Mouse (Mus musculus): ENCODE results near the gene Pawr.

Gene Pawr

GRCm38 (mm10) chr10:108331784-108332561 lies at the start of gene Pawr:
Pawr (plus strand) TSS chr10:108332121.
- DNase-seq (ENCODE audit: low spot score): peak; percentile 11

GRCm38 (mm10) chr10:108282351-108282750 lies 49.6 kb upstream of the Pawr start:
- no peak for DNase-seq (ENCODE audit: low spot score)

DNA sequence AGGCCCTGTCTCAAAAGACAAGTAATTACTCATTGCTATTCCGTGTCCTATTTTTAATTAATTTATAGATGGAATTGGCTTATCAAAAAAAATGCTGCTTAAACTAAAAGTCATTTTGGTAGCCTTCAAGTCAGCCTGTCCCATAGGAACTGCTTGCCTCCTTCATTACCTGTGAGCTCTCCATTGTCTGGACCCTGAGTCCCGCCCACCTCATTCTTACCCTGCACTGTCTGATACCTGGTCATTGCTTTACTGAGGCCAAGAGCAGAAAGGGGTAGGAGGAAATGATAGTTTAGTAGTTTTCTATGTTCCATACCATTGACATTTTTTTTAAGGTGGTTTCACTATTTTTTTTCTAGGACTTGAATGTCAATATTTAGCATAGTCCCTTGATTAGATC lies 48.5 kb upstream of the Pawr start:
- DNase-seq (ENCODE audit: low spot score): no peak

DNA sequence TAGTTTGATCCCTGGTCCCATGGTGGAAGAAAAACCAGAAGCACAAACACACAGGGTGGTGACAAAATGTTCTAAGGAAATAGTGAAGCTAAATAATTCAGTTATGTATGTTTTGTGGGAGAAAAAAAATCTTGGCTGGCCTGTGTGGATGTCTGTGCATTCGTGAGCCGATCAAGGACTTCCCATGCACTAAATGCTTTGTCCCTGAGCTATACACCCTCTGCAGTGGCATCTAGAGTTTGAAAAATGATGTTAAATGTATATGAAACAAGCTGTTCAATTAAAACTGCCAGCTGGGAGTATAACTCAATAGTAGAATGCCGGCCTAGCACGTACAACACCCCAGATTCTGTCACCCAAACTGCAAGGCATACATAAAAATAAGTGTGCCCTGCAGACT lies 48.1 kb upstream of the Pawr start:
- no peak for DNase-seq (ENCODE audit: low spot score)

GRCm38 (mm10) chr10:108284445-108284844 lies 47.5 kb upstream of the Pawr start:
- no peak for DNase-seq (ENCODE audit: low spot score)

DNA sequence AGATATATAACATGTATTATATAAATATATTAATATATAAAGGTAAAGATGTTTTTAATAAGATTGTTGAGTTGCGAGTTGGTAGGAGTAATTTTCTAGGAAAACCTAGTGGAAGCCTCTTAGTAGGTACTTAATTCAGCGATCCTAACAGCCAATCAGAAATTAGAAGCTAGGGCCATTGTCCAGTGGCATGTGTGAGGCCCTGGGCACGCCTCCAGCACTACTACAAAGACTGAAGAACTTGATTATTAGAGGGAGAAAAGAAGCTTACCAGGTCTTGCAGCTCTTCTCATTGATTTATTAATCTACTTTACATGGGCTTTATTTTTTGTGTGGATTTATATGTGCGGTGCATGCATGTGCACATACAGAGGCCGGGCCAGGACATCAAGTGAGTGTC lies 46.9 kb upstream of the Pawr start:
- DNase-seq (ENCODE audit: low spot score): no peak

DNA sequence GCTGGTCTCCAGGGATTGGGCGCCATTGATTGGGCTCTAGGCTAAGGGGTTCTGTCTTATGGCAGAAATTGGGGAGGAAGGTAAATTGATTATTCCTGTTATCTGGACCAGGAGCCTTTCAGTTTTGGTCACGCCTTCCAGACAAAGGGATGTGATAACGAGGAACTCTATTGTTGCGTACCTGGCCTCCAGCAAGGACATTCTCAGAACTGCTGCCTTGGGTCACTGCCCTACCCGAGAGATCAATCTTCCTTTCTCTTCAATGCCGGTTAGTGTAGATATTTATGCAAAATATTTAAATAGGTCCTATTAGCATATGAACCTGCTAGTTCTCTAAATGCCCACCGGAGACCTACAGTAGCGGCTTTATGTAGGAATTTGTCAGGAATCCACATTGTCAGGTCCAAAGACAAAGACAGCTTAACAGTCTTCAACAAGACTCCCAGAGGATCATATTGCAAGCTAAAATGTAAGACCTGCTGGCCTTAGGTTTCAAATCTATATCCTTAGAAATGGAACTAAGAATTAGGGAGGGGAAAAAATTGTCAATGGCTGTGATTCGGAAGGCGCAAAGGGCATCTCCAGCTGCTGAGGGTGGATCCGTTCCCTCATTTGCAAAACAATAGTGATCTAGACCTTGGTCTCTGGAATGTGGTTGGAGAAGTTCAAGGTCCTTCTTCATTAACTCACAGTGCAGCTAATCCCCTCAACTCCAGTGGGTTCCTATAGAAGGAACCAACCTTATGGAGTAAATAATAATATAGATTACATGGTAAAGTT lies 45.1 kb upstream of the Pawr start:
- DNase-seq (ENCODE audit: low spot score): no peak

- DNase-seq (ENCODE audit: low spot score): no peak
These were observed 44.5 kb upstream of the Pawr start for GRCm38 (mm10) chr10:108287438-108287801.

- no peak for DNase-seq (ENCODE audit: low spot score)
These were observed 41.9 kb upstream of the Pawr start for GRCm38 (mm10) chr10:108290046-108290445.

- no peak for DNase-seq (ENCODE audit: low spot score)
These were observed 40.0 kb upstream of the Pawr start for GRCm38 (mm10) chr10:108291688-108292471.

GRCm38 (mm10) chr10:108292651-108293050 lies 39.3 kb upstream of the Pawr start:
- DNase-seq (ENCODE audit: low spot score): no peak

- no peak for DNase-seq (ENCODE audit: low spot score)
These were observed 38.2 kb upstream of the Pawr start for GRCm38 (mm10) chr10:108293620-108294195.

- no peak for DNase-seq (ENCODE audit: low spot score)
These were observed 37.2 kb upstream of the Pawr start for GRCm38 (mm10) chr10:108294766-108295165.

GRCm38 (mm10) chr10:108296446-108296845 lies 35.5 kb upstream of the Pawr start:
- DNase-seq (ENCODE audit: low spot score): no peak

DNA sequence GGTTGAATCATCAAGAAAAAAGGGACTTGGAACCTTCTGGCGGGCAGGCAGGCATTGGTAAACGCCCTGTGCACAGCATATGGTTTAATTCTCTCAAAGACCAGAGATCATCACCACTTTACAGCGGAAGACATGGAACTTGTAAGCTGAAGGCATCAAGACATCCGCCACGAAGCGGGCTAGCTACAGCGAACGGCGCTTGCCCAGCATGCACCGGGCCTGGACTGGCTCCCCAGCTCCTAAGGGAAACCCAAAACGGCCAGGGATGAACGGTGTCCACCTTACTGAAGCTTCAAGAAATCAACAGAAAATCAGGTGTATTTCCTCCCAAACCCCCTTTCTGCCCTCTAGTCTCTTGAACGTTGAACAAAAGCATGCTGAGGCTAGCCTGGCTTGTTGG lies 33.7 kb upstream of the Pawr start:
- DNase-seq (ENCODE audit: low spot score): no peak

DNA sequence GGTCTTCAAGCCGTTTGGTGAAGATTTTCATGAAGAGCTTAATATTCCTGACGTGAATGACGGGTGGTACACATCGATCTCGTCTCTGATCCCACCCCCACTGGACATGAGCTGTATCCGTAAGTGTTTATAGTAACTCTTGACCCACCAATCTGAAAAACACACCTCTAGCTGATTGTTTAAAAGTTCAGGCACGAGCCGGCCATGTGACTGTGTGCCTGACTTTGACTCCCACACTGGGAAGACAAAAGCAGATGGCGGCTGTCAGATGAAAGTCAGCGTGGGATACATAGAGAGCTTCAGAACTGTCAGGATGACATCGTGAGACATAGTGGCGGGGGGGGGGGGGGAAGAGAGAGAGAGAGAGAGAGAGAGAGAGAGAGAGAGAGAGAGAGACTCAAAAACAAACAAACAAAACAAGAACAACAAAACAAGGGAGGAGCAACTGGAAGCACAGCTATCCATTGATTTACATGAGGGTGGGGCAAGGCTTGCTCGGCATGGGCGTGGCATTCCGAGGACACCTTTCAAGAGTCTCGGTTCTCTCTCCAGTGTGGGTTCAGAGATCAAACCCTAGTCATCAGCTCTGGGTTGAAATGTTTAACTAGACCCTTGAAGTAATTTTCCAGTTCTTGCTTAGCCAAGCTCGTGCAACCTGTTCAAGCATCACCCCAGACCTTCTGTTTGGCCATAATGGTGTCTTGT lies 32.9 kb upstream of the Pawr start:
- DNase-seq (ENCODE audit: low spot score): no peak

- DNase-seq (ENCODE audit: low spot score): no peak
These were observed 32.1 kb upstream of the Pawr start for GRCm38 (mm10) chr10:108299828-108300227.

- peak; percentile 79 for DNase-seq (ENCODE audit: low spot score)
These were observed 31.1 kb upstream of the Pawr start for GRCm38 (mm10) chr10:108300843-108301242.

GRCm38 (mm10) chr10:108307772-108308171 lies 24.1 kb upstream of the Pawr start:
- no peak for DNase-seq (ENCODE audit: low spot score)

DNA sequence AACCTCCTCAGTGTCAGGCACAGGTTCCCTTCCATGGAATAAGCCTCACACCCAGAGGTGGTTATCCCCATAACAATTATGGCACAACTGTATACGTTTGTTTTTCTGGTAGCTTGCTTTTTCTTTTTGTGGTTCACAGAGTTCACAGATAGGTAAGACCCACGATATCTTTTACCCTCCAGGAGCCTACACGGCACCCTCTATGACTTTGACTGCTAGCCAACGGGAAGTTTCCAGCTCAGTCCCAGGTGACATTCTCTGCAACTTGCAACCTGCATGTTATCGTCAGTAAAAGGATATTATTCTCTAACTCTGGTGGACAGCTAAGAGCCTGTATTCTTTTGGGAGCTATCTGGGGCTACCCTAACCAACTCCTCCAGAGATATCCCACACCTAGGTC lies 21.7 kb upstream of the Pawr start:
- no peak for DNase-seq (ENCODE audit: low spot score)

GRCm38 (mm10) chr10:108311396-108311795 lies 20.5 kb upstream of the Pawr start:
- DNase-seq (ENCODE audit: low spot score): no peak

DNA sequence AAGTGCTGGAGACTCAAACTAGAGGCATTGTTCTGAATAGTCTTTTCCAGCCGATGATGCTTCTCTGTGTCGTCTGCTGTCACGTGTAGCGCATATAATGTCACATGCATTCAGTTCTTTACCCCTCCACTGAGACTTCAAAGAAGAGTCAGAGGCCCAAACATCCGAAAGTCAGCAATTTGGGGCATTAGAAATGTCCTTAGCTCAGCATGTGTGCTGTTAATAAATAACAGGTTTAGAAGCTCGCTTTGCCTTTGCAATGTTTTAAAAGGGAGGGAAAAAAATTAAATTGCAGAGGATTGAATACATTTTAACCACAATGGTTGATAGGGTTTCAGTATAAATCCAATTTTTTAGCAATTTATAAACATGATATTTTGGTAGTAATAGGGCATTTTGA lies 18.1 kb upstream of the Pawr start:
- no peak for DNase-seq (ENCODE audit: low spot score)
